Mouse (Mus musculus) spleen, postnatal 36 days (tissue): Measurements from ENCODE around the gene Rnf145.
A peak's percentile ranks its signal among the peaks of the same experiment; 100 is the strongest.

Source experiments
- DNase-seq, 2 experiments: peaks; one replicate each; pipeline ENCODE4 v3.0.0; 2022; ENCODE audit warnings: low spot score in 2 of 2, mixed read lengths in 1 of 2

Rnf145 gene

DNA sequence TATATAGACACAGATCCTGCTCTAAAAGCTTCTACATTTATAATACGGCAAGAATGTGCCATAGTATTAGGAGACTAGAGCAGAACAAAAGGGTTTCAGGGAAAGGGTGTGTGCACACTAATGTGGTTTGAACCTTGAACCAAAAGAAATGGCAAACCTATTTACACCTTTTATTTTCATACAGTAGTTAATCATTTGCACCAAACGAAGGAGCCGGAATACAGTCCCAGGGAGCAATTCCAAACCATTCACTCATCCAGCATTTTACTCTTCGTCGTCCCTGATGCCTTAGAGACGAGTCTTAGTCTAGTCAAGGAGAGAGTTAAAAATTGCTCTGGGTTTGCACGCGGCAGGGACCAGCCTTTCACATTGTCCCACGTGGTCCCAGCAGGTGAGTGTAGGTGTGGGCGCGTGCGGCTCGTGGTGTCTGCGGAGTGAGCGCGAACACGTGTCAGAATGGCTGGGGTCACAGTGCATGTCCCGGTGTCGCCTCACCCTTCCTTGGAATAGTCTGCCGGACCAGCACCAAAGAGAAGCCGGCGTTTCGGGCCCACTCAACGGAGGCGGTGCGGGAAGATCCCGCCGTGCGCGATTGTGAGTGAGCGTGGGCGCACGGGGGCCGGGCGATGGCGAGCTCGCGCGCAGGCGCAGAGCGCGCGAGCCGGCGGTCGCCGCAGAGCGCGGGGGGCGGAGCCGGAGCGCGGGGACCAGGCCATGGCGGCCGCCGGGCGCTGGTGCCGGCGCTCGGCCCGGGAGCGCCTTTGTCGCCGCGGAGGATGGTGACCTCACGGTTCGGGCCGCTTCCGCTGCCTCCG is at the start of gene Rnf145:
Gene Rnf145, plus strand, starts transcription at position 684 of the 815 bp plus-strand sequence.
- peak; percentile 70 to 72 for DNase-seq

DNA sequence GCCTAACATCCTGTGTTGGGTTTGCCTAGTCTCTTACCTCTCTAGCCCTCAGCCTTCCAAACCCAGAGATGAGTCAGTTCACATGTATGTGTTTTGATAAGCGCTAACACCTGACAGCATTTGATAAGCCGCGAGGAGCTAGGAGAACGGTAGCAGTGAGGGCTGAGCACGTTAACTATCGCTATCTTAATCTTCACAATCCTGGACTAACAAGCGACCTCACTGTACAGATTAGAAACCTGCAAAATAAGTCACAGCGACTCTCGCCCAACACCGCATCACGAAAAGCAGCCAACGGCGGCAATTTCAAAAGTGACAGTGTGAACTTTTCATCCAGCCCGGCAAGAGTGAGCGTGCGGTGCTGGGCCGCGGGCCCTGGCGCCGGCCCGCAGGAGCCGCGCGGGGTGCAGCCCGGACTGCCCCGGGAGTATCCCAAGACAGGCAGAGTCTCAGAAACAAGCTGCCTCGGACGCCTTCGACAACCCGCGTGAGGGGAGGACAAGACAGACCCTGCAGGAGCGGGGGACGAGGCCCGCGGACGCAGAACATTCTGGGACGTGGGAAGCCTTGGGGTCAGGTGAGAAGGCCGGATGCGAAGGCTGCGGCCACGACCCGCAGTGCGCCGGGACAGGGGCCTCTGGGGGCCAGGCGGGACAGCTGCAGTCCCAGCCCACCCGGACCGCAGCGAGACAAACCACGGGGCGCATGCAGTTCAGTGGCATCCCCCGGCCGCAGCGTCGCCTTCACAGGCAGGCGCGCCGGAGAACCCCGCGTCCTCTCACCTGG is 48.9 kb upstream of the Rnf145 start:
- peak; percentile 57 to 74 for DNase-seq

DNA sequence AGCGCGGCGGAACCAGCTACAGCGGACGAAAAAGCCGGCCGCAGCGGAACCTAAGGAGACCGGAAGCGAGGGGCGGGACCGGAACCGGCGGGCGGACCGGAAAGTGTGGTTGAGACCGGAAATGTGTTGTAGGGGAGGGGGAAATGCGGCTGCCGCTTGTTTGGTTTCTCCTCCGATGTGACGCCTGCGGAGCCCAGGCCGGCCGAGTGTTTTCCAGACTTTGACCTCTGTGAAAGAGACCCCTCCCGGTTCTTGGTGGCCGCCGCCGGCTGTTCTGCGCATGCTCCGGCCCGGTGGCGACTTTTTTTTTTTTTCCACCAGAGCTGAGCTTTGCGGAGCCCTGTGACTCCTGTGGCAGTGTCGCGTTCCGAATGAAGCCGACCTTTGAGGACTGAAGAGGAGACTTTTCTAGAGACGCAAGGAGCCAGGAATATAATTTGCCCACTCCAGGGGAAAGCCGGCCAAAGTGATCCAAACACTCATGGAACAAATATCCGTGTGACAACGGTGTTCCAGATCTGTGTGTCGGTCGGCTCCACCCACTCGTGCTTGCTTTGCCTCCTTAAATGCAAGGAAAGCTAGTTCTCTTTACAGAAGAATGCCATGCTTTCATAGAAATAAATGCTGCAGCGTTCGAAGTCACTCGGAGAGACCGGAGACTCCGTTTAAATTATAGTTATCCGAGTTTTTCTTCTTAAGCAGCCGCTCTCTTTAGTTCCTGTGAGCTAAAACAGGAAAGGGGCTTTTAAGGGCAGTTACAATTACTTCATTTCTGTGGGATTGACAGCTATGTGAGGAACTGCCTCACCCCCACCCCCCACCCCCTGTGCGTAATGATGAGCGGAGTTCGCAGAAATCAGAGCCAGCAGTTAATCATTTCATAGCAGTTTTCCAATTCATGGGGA is 48.1 kb upstream of the Rnf145 start, which contains the start of gene Ublcp1:
Gene Ublcp1, minus strand, starts transcription at position 67 of the 905 bp plus-strand sequence.
- DNase-seq, result peak; percentile 96

DNA sequence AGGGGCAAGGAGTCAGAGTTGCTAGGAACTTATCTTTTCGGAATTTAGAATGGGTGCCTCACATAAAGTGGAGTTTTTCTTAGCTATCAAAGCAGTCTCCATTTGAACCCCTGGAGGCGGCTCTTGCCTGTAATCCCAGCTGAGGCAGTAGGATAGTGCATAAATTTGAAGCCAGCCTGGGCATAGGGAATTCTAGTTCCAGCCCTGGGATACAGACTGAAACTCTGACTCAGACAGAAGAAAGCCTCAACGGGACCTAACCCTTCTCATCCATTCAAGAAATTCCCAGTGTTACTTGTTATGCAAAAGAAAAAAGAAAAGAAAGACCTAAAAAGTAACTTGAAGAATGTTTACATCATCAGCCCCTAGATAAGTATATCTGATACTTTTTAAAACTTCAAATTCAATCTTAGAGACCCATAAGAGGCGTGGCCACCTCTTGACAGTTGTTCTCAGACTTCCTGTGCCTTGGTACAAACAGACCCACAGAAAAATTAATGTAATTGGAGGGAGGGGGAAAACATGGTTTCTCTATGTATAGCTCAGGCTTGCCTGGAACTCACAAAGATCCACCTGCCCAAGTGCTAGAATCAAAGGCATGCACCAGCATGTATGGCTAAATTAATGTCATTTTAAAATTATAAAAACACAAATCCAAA is 47.3 kb upstream of the Rnf145 start:
- peak; percentile 34 to 49 for DNase-seq

DNA sequence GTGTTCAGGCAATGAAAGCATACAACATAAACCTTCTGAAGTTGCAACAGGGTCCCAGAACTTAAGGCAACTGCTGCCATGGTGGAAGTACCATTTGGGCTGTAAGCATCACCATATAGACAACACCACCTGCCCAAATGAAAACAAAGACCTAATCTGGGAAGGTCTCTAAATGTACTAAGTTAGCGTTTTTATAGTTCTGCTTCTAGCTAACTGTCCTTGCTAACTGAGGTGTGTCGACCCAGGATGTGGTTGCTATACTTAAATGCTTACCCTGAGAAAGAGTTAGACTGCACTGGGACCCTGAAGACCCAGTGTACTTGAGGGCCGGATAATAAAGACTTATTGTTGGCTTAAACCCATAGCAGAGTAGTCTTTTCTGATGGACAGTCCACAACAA is 43.3 kb upstream of the Rnf145 start:
- peak; percentile 77 to 78 for DNase-seq

DNA sequence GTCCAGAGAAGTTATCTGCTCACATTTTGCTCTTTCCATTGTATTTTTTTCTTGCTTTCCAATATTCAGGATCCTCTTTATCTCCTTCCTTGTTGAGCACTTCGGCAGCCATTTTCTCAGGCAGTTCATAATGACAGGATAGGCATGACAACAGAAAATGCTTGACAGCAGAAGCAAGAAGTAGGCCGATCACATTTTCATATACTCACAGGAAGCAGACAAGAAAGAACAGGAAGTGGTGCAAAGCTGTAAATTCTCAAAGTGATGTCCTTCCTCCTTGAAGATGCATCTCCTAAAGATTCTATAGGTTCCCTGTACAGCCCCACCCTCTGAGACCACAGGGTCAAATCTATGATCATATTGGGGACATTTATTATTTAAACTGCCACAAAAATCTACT is 42.3 kb upstream of the Rnf145 start:
- peak; percentile 49 to 60 for DNase-seq

DNA sequence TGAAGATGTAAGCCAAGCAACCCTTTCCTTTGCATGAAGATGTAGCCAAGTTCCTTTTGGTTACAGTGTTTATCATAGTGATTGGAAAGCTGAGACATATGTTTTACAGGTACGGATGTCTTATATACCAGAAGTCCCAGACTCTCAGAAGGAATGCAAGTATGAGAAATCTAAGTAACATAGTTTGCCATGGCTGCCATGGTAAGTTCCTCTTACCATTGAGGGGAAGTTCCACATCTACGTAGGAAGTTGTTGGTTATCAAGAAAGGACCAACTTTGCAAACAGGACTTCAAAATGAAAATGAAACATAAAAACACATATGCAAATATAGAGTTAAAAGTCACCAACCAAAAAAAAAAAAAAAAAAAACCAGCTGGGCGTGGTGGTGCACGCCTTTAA is 40.4 kb upstream of the Rnf145 start:
- DNase-seq, result peak; percentile 34 to 64

DNA sequence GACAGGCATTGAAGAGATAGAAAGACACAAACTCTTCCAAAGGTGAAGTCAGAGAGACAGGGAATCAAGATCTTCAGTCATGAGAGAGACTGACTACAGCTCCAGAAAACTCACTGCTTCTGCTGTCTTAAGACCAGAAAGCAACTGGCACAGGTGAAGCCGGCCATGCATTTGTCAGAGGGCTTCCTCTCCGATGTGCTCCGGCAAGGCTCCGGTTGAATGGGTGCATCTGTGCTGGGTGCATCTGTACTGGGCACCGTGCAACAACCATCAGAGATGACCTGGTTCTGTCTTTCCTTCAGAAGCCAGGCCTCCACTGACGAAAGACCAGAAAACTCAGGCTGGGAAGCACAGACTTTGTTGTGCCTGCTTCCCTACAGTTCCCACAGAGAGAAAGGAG is 38.5 kb upstream of the Rnf145 start:
- DNase-seq, result peak; percentile 69 to 70

DNA sequence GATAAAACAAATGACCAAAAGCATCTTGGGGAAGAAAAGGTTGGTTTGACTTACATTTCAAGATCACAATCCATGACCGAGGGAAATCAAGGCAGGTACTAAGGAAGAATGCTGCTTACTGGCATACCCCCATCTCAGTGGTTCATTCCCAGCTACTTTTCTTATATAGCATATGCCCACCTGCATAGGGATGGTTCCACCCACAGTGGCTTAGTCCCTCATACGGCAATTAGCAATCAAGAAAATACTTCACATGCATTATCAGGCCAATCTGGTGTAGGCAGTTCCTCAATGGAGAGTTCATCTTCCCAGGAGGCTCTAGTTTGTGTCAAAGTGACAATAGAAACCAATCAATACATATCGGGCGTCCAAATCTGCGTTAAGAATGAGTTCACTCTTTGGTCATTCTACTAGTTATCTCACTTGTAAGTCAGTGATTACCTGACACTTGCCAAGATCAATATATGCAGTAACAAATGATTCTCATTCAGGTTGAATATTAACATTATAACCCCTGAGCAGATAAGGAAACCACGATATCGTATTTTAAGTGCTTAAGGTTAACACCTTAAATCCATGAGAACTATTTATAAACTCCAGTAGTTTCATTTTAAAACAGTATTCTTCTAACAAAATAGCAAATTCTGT is 33.6 kb upstream of the Rnf145 start:
- DNase-seq, result no peak

DNA sequence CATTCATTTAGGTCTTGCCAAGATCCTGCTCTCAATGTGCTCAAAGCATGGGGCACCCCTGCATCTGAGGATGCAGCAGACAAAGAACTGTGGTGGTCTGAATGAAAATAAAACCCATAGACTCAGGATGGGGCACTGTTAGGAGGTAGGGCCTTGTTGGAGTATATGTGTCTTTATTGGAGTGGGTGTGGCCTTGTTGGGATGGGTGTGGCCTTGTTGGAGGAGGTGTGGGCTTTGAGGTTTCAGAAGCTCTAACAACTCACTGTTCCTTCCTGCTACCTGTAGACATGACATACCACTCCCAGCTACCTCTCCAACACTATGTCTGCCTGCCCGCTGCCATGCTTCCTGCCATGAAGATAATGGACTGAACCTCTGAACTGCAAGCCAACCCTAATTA is 29.6 kb upstream of the Rnf145 start:
- no peak for DNase-seq

DNA sequence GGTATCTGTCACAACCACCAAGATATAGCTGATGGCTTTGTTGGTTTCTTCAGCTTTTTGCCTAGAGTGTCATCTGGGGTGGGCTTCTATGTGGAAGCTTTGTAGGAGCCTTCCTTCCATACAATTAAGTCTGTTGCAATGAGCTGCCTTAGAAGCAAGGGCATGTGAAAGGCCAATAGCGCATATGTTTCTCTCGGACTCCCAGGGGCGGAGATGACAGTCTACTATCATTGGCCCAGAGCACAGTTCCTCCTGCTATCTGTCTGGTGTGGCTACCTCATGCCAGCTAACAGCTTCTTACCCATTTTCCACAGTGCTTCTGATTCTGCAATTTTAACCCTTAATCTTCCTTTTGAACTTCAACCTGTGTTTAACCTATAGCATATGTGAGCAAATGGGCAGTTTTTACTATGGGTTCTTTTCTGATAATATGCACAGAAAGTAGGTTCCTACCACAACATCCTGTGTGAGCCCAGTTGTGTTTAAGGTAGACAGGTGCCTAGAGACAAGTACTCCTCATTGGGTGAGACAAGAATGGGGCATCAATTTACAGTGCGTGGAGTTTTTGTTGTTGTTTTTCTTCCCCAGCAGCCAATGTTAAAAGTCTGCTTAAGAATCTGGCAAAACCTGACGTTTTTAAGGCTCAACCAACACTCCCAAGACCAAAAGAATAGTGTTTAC is 24.0 kb upstream of the Rnf145 start:
- DNase-seq, result peak; percentile 49 to 51

DNA sequence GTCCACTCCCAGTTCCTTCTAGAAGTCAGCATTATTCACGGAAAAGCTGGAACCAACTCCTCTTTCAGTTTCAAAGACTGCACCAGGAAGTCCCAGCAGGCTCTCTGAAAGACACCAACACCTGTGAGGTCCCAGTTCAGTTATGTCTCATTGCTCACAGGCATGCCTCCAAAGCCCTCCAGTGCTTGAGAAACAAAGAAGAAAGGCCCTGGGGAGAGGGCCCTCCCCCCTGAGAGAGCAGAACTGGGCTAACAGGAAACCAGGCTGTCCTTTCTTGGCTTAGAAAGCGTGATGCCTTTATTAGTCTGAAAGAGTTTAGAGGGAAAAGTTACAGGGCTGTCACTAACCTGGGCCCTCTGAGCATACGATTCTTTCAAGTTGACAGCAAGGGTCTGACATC is 22.5 kb upstream of the Rnf145 start:
- DNase-seq, result peak; percentile 83 to 86

DNA sequence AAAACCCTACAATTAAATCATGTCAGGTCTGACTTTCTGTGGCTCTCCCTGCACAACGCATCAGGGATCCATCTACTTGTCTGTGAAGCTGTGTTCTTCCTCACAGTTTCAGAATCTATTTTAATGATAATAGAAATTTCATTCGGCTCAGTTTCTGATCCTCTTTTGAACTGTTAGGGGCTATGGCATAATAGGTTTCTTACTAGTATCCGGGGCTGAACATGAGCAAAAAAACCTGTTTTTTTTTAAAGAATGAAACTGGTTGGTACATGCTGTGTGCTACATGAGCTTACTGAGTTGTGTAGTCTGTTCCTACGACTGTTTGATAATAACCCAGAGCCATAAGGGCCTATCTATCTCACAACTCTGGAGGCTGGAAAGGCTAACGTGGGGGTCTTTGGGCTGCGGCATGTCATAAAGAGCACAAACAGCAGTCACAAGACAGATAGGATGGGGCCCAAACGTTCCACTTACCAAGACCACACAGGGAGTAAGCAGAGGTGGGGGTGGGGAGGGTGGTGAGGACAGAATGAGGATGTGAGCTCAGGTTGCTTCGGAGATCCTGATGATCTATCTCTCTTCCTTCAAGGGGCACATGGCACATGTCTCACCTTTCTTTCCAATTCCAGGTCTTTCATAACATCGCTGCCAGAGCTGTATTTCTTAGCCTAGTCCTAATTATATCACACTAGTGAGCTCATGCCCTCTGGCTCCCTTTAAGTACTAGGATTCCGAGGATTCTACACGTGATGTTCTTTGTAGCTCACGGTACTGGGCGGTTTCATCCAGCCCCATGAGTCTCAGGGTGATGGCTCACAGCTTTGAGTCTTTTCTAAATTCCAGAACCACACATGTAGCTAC is 20.1 kb upstream of the Rnf145 start:
- no peak for DNase-seq

DNA sequence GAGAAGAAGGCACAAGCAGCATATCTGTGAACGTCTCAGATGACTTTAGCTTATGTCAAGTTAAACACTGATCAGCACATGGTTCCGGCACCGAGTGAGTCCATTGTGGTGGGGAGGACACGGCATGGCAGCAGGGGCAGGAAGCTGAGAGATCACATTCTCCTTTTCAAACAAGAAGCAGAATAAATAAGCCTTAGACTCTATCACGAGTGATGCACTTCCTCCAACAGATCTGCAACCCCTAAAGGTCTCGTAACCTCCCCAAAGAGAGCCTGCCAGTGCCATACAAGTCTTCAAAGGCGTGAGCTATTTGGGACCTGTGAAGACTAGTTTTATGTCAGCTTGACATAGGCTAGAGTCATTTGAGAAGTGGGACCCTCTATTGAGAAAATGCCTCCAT is 17.8 kb upstream of the Rnf145 start:
- DNase-seq, result no peak

DNA sequence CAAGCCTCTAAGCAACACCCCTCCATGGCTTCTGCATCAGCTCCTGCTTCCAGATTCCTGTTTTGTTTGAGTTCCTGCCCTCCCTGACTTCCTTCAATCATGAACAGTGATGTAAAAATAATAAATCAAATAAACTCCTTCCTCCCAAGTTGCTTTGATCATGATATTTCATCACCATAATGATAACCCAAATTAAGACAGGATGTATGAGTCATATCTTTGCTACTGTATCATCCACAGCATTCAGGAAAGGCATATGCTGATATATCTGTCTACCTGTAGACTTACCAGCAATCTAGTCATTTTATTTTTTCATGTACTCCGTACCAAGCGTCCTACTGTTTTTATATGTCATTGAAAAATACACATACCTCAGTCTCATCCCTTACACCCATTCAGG is 17.3 kb upstream of the Rnf145 start:
- DNase-seq, result no peak

DNA sequence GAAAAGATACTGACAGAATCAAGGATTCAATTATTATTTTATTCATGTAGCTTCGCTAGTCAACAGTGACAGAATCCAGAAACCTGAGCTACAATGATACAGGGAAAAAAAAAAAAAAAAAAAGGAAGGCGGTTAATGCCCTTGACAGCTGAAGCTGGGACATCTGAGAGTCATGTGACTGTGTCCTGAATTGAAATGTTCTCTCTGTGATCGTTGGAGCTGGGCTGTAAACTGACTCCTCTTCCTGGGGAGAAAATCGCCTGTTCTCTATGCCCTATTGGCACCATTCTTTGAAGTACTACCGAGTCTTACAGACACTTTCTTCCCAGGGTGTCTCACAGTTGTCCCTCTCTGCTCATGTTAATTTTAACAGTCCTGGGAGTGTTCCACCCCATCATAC is 15.8 kb upstream of the Rnf145 start:
- no peak for DNase-seq

DNA sequence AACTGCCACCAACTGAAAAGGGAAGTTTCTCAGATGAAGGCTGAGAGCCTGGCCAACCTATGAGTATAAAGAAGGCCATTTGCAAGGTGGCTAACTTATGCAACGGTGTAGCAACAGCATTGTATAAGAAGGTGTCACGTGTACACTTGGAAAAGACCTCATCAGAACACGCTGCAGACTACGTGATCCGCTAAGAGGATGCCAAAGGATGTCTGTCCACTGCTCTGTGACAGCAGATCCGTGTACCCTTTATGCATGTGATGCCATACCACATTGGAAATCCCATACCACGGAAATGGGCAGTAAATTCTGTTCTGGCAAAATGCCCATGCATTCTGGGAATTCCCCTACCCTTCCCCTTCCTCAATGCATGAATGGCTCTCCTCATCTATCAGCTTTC is 14.6 kb upstream of the Rnf145 start:
- peak in 1 of 2 experiments; percentile 32 for DNase-seq

DNA sequence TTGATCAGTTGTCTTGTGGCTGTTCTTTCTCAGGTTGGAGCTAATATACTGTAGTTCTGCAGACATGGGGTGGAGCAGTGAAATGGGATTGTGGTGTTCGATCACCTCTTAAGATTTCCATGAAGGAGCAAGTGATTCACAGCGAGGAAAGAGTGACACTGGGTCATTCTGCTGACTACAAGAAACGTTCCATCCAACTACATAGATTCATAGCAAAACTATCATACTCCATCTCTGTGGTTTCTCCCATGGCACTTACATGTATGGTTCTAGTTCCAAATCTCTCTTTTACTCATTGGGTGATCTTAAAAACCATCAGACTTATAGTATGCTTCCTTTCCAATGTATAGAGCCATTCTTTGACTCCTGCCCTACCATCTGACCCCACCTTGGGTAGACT is 14.0 kb upstream of the Rnf145 start:
- DNase-seq, result no peak

DNA sequence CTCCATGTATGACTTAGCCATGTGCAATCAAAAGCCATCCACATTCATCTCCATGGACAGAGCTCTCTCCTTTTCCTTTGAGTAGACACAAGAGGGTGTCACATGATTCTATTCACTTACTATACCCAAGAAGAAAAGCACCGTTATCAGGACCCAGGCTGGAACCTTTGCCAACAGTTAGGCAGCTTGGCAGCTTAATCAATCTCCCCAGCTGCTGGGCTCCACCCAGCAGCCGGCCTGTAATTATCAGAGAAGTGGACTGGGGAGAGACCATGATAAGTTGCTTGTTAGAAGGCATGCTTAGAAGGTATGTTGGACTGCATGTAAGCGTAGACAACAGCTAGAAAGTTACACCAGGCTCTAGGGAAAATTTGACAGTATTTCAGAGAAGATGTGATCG is 9.9 kb upstream of the Rnf145 start:
- DNase-seq, result peak; percentile 66 to 81
